Mouse (Mus musculus) spleen, adult 18-20 months (tissue): ENCODE data around the gene Gm4559.
"Not testable (repeated sequence)": the region's sequence is repeated elsewhere in the genome, so short reads cannot be mapped to it uniquely, and the experiment has no call there.

ENCODE experiments used
- DNase-seq, 2 experiments: peaks; one replicate each; pipeline ENCODE4 v3.0.0; 2022; ENCODE audit warnings: mixed read lengths in 2 of 2

Gene Gm4559

DNA sequence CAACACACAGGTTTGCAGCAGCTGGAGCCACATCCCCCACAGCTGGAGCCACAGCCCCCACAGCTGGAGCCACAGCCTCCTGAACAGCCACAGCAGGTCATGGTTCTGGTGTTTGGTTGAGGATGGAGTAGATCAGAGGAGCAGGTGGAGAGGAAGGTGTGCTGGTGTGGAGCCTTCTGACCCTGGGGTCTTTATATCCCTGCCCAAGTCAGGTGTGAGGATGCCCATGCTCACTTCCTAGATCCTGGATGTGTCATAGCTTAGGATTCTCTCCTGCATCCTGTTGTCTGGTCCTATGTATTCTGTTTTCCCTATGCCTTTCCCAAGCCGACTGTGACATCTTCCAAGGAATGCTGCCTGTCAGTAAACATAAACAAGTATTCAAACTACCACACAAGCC, 15.9 kb downstream of the Gm4559 start, which contains the start of gene Gm2431:
Gene Gm2431, minus strand, starts transcription at position 101 of the 400 bp plus-strand sequence.
- DNase-seq, result not testable (repeated sequence)

- peak in 1 of 2 experiments; percentile 28 for DNase-seq
Measured at GRCm38 (mm10) chr7:142255517-142255916, 18.6 kb downstream of the Gm4559 start.

GRCm38 (mm10) chr7:142249824-142250223, 24.3 kb downstream of the Gm4559 start:
- DNase-seq, result peak in 1 of 2 experiments; percentile 2

DNA sequence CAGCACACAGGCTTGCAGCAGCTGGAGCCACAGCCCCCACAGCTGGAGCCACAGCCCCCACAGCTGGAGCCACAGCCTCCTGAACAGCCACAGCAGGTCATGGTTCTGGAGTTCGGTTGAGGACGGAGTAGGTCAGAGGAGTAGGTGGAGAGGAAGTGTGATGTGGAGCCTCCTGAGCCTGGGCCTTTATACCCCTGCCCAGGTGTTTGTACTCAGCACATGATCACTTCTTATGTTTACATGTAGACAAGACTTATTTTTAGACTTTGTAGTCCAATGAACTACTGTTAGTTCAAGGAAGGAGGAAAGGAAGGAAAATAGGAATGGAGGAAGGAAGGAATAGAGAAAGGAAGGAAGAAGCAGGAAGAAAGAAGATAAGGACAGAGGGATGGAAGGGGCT, 33.2 kb downstream of the Gm4559 start, which contains the start of gene Gm40460:
Gene Gm40460, minus strand, starts transcription at position 101 of the 400 bp plus-strand sequence.
- no peak for DNase-seq

DNA sequence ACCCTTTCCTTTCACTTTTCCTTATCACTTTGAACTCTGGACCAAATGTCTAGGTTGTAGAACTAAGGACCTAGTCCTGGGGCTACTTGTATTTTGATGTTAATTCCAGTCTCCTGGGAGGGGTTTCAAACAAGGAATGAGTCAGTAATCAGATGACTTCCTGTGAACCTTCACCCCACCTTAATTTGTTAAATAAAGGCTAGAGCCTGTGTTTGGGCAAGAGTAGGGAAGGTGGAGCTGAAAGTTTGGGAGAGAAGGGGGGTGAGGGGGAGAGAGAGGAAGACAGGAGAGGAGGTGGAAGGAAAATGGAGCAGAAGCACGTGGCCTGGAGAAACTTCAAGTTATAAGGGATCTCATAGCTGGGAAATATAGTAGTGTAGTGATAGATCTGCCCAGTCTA, 42.6 kb downstream of the Gm4559 start:
- DNase-seq, result no peak

- DNase-seq, result not testable (repeated sequence)
Measured at GRCm38 (mm10) chr7:142229871-142230270, 44.3 kb downstream of the Gm4559 start, which contains the start of gene Krtap5-5. Gene Krtap5-5 (minus strand): TSS chr7:142229971.

- no peak for DNase-seq
Measured at GRCm38 (mm10) chr7:142224518-142224917, 49.6 kb downstream of the Gm4559 start.
